Mouse (Mus musculus): ENCODE measurements around the gene Itga9. TPM values are rescaled to one million over a fixed set of nuclear protein-coding genes. Genes with fewer than 3 reads are reported as not detected.

Itga9 gene
- polyA plus RNA-seq, 1 experiment: 2.3 TPM

- H3K4me1 ChIP-seq (ENCODE audit: control insufficient read depth, insufficient read depth, insufficient read length, low read length): no peaks in the 10 kb centered on the region
- no peak overlapping the region for H3K4me3 ChIP-seq (ENCODE audit: insufficient read depth, low read depth, low read length)
- H3K27ac ChIP-seq (replicated peaks; ENCODE audit: low read depth, low read length): no peak overlapping the region
Observed at GRCm38 (mm10) chr9:118795304-118795703, 188.8 kb downstream of the Itga9 start.

- no peak overlapping the region for H3K4me3 ChIP-seq (ENCODE audit: insufficient read depth, low read depth, low read length)
- no peaks in the 10 kb centered on the region for H3K4me1 ChIP-seq (ENCODE audit: control insufficient read depth, insufficient read depth, insufficient read length, low read length)
- H3K27ac ChIP-seq (replicated peaks; ENCODE audit: low read depth, low read length): no peak overlapping the region
Observed at GRCm38 (mm10) chr9:118799105-118799504, 192.6 kb downstream of the Itga9 start.

- Histone ChIP-seq H3K4me3 (ENCODE audit: insufficient read depth, low read depth, low read length) (no peak overlapping the region), H3K27ac (replicated peaks; ENCODE audit: low read depth, low read length) (no peak overlapping the region), H3K4me1 (ENCODE audit: control insufficient read depth, insufficient read depth, insufficient read length, low read length) (no peaks in the 10 kb centered on the region)
Observed at GRCm38 (mm10) chr9:118801176-118801909, 194.9 kb downstream of the Itga9 start.

GRCm38 (mm10) chr9:118801910-118802287 lies 195.4 kb downstream of the Itga9 start:
- no peaks in the 10 kb centered on the region for H3K4me1 ChIP-seq (ENCODE audit: control insufficient read depth, insufficient read depth, insufficient read length, low read length)
- H3K4me3 ChIP-seq (ENCODE audit: insufficient read depth, low read depth, low read length): no peak overlapping the region
- H3K27ac ChIP-seq (replicated peaks; ENCODE audit: low read depth, low read length): no peak overlapping the region

- no peaks in the 10 kb centered on the region for H3K4me1 ChIP-seq (ENCODE audit: control insufficient read depth, insufficient read depth, insufficient read length, low read length)
- no peak overlapping the region for H3K27ac ChIP-seq (replicated peaks; ENCODE audit: low read depth, low read length)
- no peak overlapping the region for H3K4me3 ChIP-seq (ENCODE audit: insufficient read depth, low read depth, low read length)
Observed at GRCm38 (mm10) chr9:118802380-118802779, 195.9 kb downstream of the Itga9 start.

- no peaks in the 10 kb centered on the region for H3K4me1 ChIP-seq (ENCODE audit: control insufficient read depth, insufficient read depth, insufficient read length, low read length)
Observed at GRCm38 (mm10) chr9:118805740-118806139, 199.2 kb downstream of the Itga9 start.

GRCm38 (mm10) chr9:118807669-118808068 lies 201.2 kb downstream of the Itga9 start:
- Histone ChIP-seq H3K4me1 (ENCODE audit: control insufficient read depth, insufficient read depth, insufficient read length, low read length) (no peaks in the 10 kb centered on the region), H3K27ac (replicated peaks; ENCODE audit: low read depth, low read length) (no peak overlapping the region), H3K4me3 (ENCODE audit: insufficient read depth, low read depth, low read length) (no peak overlapping the region)

More at GRCm38 (mm10) chr9:118805740-118806139, 199.2 kb downstream of the Itga9 start:
- Histone ChIP-seq H3K4me3 (ENCODE audit: insufficient read depth, low read depth, low read length) (no peak overlapping the region), H3K27ac (replicated peaks; ENCODE audit: low read depth, low read length) (no peak overlapping the region)

GRCm38 (mm10) chr9:118812221-118812620 lies 205.7 kb downstream of the Itga9 start:
- Histone ChIP-seq H3K4me1 (ENCODE audit: control insufficient read depth, insufficient read depth, insufficient read length, low read length) (no peaks in the 10 kb centered on the region), H3K4me3 (ENCODE audit: insufficient read depth, low read depth, low read length) (no peak overlapping the region), H3K27ac (replicated peaks; ENCODE audit: low read depth, low read length) (no peak overlapping the region)

GRCm38 (mm10) chr9:118813492-118813891 lies 207.0 kb downstream of the Itga9 start:
- Histone ChIP-seq H3K4me1 (ENCODE audit: control insufficient read depth, insufficient read depth, insufficient read length, low read length) (no peaks in the 10 kb centered on the region), H3K27ac (replicated peaks; ENCODE audit: low read depth, low read length) (no peak overlapping the region)

GRCm38 (mm10) chr9:118814056-118814455 lies 207.6 kb downstream of the Itga9 start:
- Histone ChIP-seq H3K4me1 (ENCODE audit: control insufficient read depth, insufficient read depth, insufficient read length, low read length) (no peaks in the 10 kb centered on the region), H3K4me3 (ENCODE audit: insufficient read depth, low read depth, low read length) (no peak overlapping the region), H3K27ac (replicated peaks; ENCODE audit: low read depth, low read length) (no peak overlapping the region)

More at GRCm38 (mm10) chr9:118813492-118813891, 207.0 kb downstream of the Itga9 start:
- no peak overlapping the region for H3K4me3 ChIP-seq (ENCODE audit: insufficient read depth, low read depth, low read length)

GRCm38 (mm10) chr9:118814461-118814860 lies 208.0 kb downstream of the Itga9 start:
- no peak overlapping the region for H3K4me3 ChIP-seq (ENCODE audit: insufficient read depth, low read depth, low read length)
- no peak overlapping the region for H3K27ac ChIP-seq (replicated peaks; ENCODE audit: low read depth, low read length)
- no peaks in the 10 kb centered on the region for H3K4me1 ChIP-seq (ENCODE audit: control insufficient read depth, insufficient read depth, insufficient read length, low read length)

GRCm38 (mm10) chr9:118815543-118815942 lies 209.1 kb downstream of the Itga9 start:
- no peak overlapping the region for H3K27ac ChIP-seq (replicated peaks; ENCODE audit: low read depth, low read length)
- no peaks in the 10 kb centered on the region for H3K4me1 ChIP-seq (ENCODE audit: control insufficient read depth, insufficient read depth, insufficient read length, low read length)
- H3K4me3 ChIP-seq (ENCODE audit: insufficient read depth, low read depth, low read length): no peak overlapping the region

- Histone ChIP-seq H3K27ac (replicated peaks; ENCODE audit: low read depth, low read length) (no peak overlapping the region), H3K4me3 (ENCODE audit: insufficient read depth, low read depth, low read length) (no peak overlapping the region), H3K4me1 (ENCODE audit: control insufficient read depth, insufficient read depth, insufficient read length, low read length) (no peaks in the 10 kb centered on the region)
Observed at GRCm38 (mm10) chr9:118818508-118818907, 212.0 kb downstream of the Itga9 start.

GRCm38 (mm10) chr9:118821220-118822185 lies 215.0 kb downstream of the Itga9 start:
- Histone ChIP-seq H3K4me3 (ENCODE audit: insufficient read depth, low read depth, low read length) (peak overlapping the region; percentile 10; the same call in 1 of the 2 replicates), H3K27ac (replicated peaks; ENCODE audit: low read depth, low read length) (no peak overlapping the region), H3K4me1 (ENCODE audit: control insufficient read depth, insufficient read depth, insufficient read length, low read length) (no peaks in the 10 kb centered on the region)

- Histone ChIP-seq H3K27ac (replicated peaks; ENCODE audit: low read depth, low read length) (no peak overlapping the region), H3K4me1 (ENCODE audit: control insufficient read depth, insufficient read depth, insufficient read length, low read length) (no peaks in the 10 kb centered on the region), H3K4me3 (ENCODE audit: insufficient read depth, low read depth, low read length) (no peak overlapping the region)
Observed at GRCm38 (mm10) chr9:118822186-118822555, 215.7 kb downstream of the Itga9 start.
